Comparison of ENCODE assay signal across 9 mouse cellular contexts in genomic region chr8:34397225-34397582, GRCm38 (mm10).
DNase-seq lines count a peak whose midpoint lies in the region; ATAC-seq and TF ChIP-seq lines count a peak whose summit lies in the region.
"Had no signal": no experiment of that assay in that cellular context is flagged by ENCODE, and none has a peak within 500 bp of the region (broad histone marks: within the 10 kb centered on the region; RNA-seq: fewer than 3 reads in every experiment).

No protein-coding gene starts in this region.

- peaks cover 4% of the 10 kb centered on the region; the same call in 1 of the 2 replicates for H3K4me1 ChIP-seq in lung, embryonic 16.5 days (replicated peaks; ENCODE audit: control insufficient read depth, insufficient read depth, low read length)
- peaks cover 14% of the 10 kb centered on the region; the same call in 1 of the 2 replicates for H3K4me1 ChIP-seq in embryonic facial prominence, embryonic 13.5 days
- H3K4me1 ChIP-seq in intestine, postnatal 0 days (replicated peaks; ENCODE audit: control insufficient read depth, insufficient read depth, low read length), result no peaks in the 10 kb centered on the region
- peaks cover 11% of the 10 kb centered on the region for H3K4me1 ChIP-seq in cerebellum, adult 2 months (ENCODE audit: control insufficient read depth, insufficient read depth, low read length)

- DNase-seq in lung, postnatal 25 days (ENCODE audit: low spot score), result no peak
- peak; percentile 19 for DNase-seq in splenic B cell, adult 2 months (ENCODE audit: low read depth, low spot score)
- DNase-seq in embryo, embryonic 10.5 days (ENCODE audit: low spot score), result no peak
- no peak for DNase-seq in left cerebral cortex, postnatal 36 days (ENCODE audit: low spot score in 2 of 2)
- DNase-seq in cerebellum, adult 2 months, result no peak
- DNase-seq: kidney, adult 9 months had no signal

- H3K4me3 ChIP-seq in lung, embryonic 16.5 days (ENCODE audit: low read length), result peak overlapping the region; percentile 36
- H3K4me3 ChIP-seq in embryonic facial prominence, embryonic 13.5 days, result no peak overlapping the region
- H3K4me3 ChIP-seq in intestine, postnatal 0 days (ENCODE audit: low read depth, low read length), result peak overlapping the region; percentile 12; the same call in 1 of the 2 replicates
- H3K4me3 ChIP-seq in cerebellum, adult 2 months (replicated peaks; ENCODE audit: insufficient read depth, low read depth, low read length), result no peak overlapping the region

- no peaks in the 10 kb centered on the region for H3K9me3 ChIP-seq in lung, embryonic 16.5 days (ENCODE audit: control insufficient read depth, low read length)
- H3K9me3 ChIP-seq in embryonic facial prominence, embryonic 13.5 days, result no peaks in the 10 kb centered on the region
- no peaks in the 10 kb centered on the region for H3K9me3 ChIP-seq in intestine, postnatal 0 days (ENCODE audit: control insufficient read depth)

- H3K9ac ChIP-seq in lung, embryonic 16.5 days (ENCODE audit: low read length), result peak overlapping the region; percentile 34; the same call in 1 of the 2 replicates
- H3K9ac ChIP-seq in embryonic facial prominence, embryonic 13.5 days, result no peak overlapping the region
- no peak overlapping the region for H3K9ac ChIP-seq in intestine, postnatal 0 days (ENCODE audit: low read depth, low read length)

- peak; percentile 43; the same call in 1 of the 2 replicates for TF ChIP-seq CTCF in intestine, postnatal 0 days (IDR thresholded peaks at IDR 0.05; ENCODE audit: low read depth)
- TF ChIP-seq CTCF in cerebellum, adult 2 months (IDR thresholded peaks at IDR 0.05; ENCODE audit: borderline replicate concordance, insufficient read depth, low read depth, low read length), result no peak

- no peak for ATAC-seq in lung, embryonic 16.5 days (ENCODE audit: low read depth)
- no peak for ATAC-seq in embryonic facial prominence, embryonic 13.5 days (ENCODE audit: insufficient number of reproducible peaks, insufficient read depth, low FRiP score, low TSS enrichment, low read depth)
- ATAC-seq in intestine, postnatal 0 days, result no peak

- peak overlapping the region; percentile 49 for H3K4me2 ChIP-seq in lung, embryonic 16.5 days (ENCODE audit: low read depth, low read length)
- H3K4me2 ChIP-seq in embryonic facial prominence, embryonic 13.5 days, result peak overlapping the region; percentile 40
- H3K4me2 ChIP-seq in intestine, postnatal 0 days (replicated peaks; ENCODE audit: low read depth), result peak overlapping the region; percentile 41

- no peak for TF ChIP-seq POLR2A in cerebellum, adult 2 months (IDR thresholded peaks at IDR 0.05; ENCODE audit: borderline replicate concordance, insufficient read depth, low read length)

- WGBS in lung, embryonic 16.5 days, result 39% methylated on average over 4 of the region's 4 CpGs
- WGBS in embryonic facial prominence, embryonic 13.5 days, result 57% methylated on average over 4 of the region's 4 CpGs
- WGBS in intestine, postnatal 0 days, result 55% methylated on average over 4 of the region's 4 CpGs
- 69% methylated on average over 4 of the region's 4 CpGs for WGBS in cerebellum, adult 2 months

- H3K36me3 ChIP-seq in lung, embryonic 16.5 days (ENCODE audit: control insufficient read depth, insufficient read depth, low read length), result no peaks in the 10 kb centered on the region
- H3K36me3 ChIP-seq in embryonic facial prominence, embryonic 13.5 days, result no peaks in the 10 kb centered on the region
- no peaks in the 10 kb centered on the region for H3K36me3 ChIP-seq in intestine, postnatal 0 days (ENCODE audit: control insufficient read depth, insufficient read depth)
- H3K36me3 ChIP-seq in splenic B cell, adult 2 months (ENCODE audit: control insufficient read depth, insufficient read depth, low read length, poor library complexity, severe bottlenecking), result no peaks in the 10 kb centered on the region

- H3K27me3 ChIP-seq in lung, embryonic 16.5 days (ENCODE audit: control insufficient read depth, insufficient read depth, low read depth, low read length), result no peaks in the 10 kb centered on the region
- H3K27me3 ChIP-seq in embryonic facial prominence, embryonic 13.5 days, result no peaks in the 10 kb centered on the region
- H3K27me3 ChIP-seq in intestine, postnatal 0 days (replicated peaks; ENCODE audit: control insufficient read depth, insufficient read depth, low read length), result no peaks in the 10 kb centered on the region
- H3K27me3 ChIP-seq in splenic B cell, adult 2 months (ENCODE audit: control insufficient read depth, insufficient read depth, low read length, poor library complexity, severe bottlenecking), result no peaks in the 10 kb centered on the region
- no peaks in the 10 kb centered on the region for H3K27me3 ChIP-seq in cerebellum, adult 2 months (ENCODE audit: control insufficient read depth, insufficient read depth, low read length)

- H3K27ac ChIP-seq in lung, embryonic 16.5 days (ENCODE audit: low read length), result peak overlapping the region; percentile 60
- H3K27ac ChIP-seq in embryonic facial prominence, embryonic 13.5 days, result no peak overlapping the region
- H3K27ac ChIP-seq in intestine, postnatal 0 days (ENCODE audit: low read depth, low read length), result no peak overlapping the region
- no peak overlapping the region for H3K27ac ChIP-seq in cerebellum, adult 2 months (ENCODE audit: insufficient read depth, low read length)

- intact Hi-C loops in left cerebral cortex, postnatal 36 days (cut with DNase I), result loop anchor here (10.0 kb wide), 1 partner anchor 288 kb away; no protein-coding TSS in a partner anchor

Comparison
In these comparisons a context has a peak if more than half of its experiments do, and no peak if none do; other contexts are left out.
1. H3K4me3 ChIP-seq: peak in lung, embryonic 16.5 days (single experiment) and intestine, postnatal 0 days (single experiment); none in embryonic facial prominence, embryonic 13.5 days (single experiment) and cerebellum, adult 2 months (single experiment).
2. Peak in every context shown above with its lines, with median percentiles within 50 percentile points of each other: H3K4me2 ChIP-seq.